Mouse (Mus musculus) MEL (cell line): Measurements from ENCODE around the gene Sema4f. TPM values are rescaled to one million over a fixed set of nuclear protein-coding genes. Genes with fewer than 3 reads are reported as not detected.

Experiments used
- DNase-seq: peaks from one replicate; pipeline ENCODE4 v3.0.0; 2011; ENCODE audit warnings: low read depth, low spot score
- H3K27ac ChIP-seq: 2 replicates; pipeline ENCODE4 v1.5.1; 2012; ENCODE audit warnings: low read depth, mild to moderate bottlenecking, control low read depth, low read length, moderate library complexity; ENCODE audit not compliant: control insufficient read depth
- H3K27me3 ChIP-seq, 2 experiments: fragments of 150-350 bp in 1 of 2; sonication (generic) in 1 of 2; 2 replicates each; pipeline ENCODE4 v1.6.1; 2012; ENCODE audit warnings: low read length in 2 of 2, mild to moderate bottlenecking in 2 of 2, improper control_type of control experiment in 1 of 2, moderate library complexity in 1 of 2; ENCODE audit not compliant: insufficient read depth in 2 of 2, control insufficient read depth in 1 of 2
- H3K36me3 ChIP-seq, 2 experiments: 2 replicates each; pipeline ENCODE4 v1.6.1; 2012 to 2014; ENCODE audit warnings: low read length in 2 of 2, improper control_type of control experiment in 1 of 2, inconsistent platforms in 1 of 2, mild to moderate bottlenecking in 1 of 2; ENCODE audit not compliant: insufficient read depth in 2 of 2, control insufficient read depth in 1 of 2
- H3K4me1 ChIP-seq, 2 experiments: fragments of 150-350 bp in 1 of 2; sonication (generic) in 1 of 2; 2 replicates each; pipeline ENCODE4 v1.6.1; 2012; ENCODE audit warnings: low read length in 2 of 2, improper control_type of control experiment in 1 of 2, mild to moderate bottlenecking in 1 of 2; ENCODE audit not compliant: insufficient read depth in 2 of 2, control insufficient read depth in 1 of 2
- H3K4me3 ChIP-seq, 2 experiments: fragments of 150-350 bp in 1 of 2; sonication (generic) in 1 of 2; 2 replicates each; pipeline ENCODE4 v1.5.1; 2012; ENCODE audit warnings: low read depth in 2 of 2, low read length in 2 of 2, mild to moderate bottlenecking in 2 of 2, moderate library complexity in 2 of 2, control low read depth in 1 of 2, improper control_type of control experiment in 1 of 2; ENCODE audit not compliant: control insufficient read depth in 1 of 2, insufficient read depth in 1 of 2
- H3K79me2 ChIP-seq: 2 replicates; pipeline ENCODE4 v1.6.1; 2012; ENCODE audit warnings: mild to moderate bottlenecking, low read length, moderate library complexity; ENCODE audit not compliant: control insufficient read depth, poor library complexity, insufficient read depth
- H3K9ac ChIP-seq: 2 replicates; pipeline ENCODE4 v1.6.1; 2012; ENCODE audit warnings: low read depth, mild to moderate bottlenecking, control low read depth, low read length, moderate library complexity; ENCODE audit not compliant: control insufficient read depth, poor library complexity, severe bottlenecking
- H3K9me3 ChIP-seq: fragments of 150-350 bp; sonication (generic); replicated peaks from 2 replicates; pipeline ENCODE4 v1.6.1; 2012; ENCODE audit warnings: mild to moderate bottlenecking, low read length, improper control_type of control experiment, moderate library complexity; ENCODE audit not compliant: insufficient read depth
- CHD2 ChIP-seq: IDR thresholded peaks from 2 replicates; pipeline ENCODE4 v1.6.1; 2011; ENCODE audit warnings: low read length, improper control_type of control experiment
- E2F4 ChIP-seq: IDR thresholded peaks from 2 replicates; pipeline ENCODE4 v1.6.1; 2011; ENCODE audit warnings: low read depth, low read length, improper control_type of control experiment, borderline replicate concordance
- ELF1 ChIP-seq: IDR thresholded peaks from 2 replicates; pipeline ENCODE4 v1.6.1; 2014; ENCODE audit warnings: low read depth, mild to moderate bottlenecking, inconsistent platforms, low read length, improper control_type of control experiment, moderate library complexity
- GABPA ChIP-seq: IDR thresholded peaks from 2 replicates; pipeline ENCODE4 v1.6.1; 2012; ENCODE audit warnings: low read depth, mild to moderate bottlenecking, inconsistent platforms, low read length, improper control_type of control experiment, moderate library complexity
- HCFC1 ChIP-seq: IDR thresholded peaks from 2 replicates; pipeline ENCODE4 v1.6.1; 2012; ENCODE audit warnings: low read depth, mild to moderate bottlenecking, inconsistent platforms, low read length, improper control_type of control experiment, moderate library complexity
- JUND ChIP-seq: IDR thresholded peaks from 2 replicates; pipeline ENCODE4 v1.6.1; 2011; ENCODE audit warnings: low read depth, mild to moderate bottlenecking, improper control_type of control experiment, low read length
- MAX ChIP-seq: IDR thresholded peaks from 2 replicates; pipeline ENCODE4 v1.6.1; 2011; ENCODE audit warnings: low read length, improper control_type of control experiment
- MEF2A ChIP-seq: IDR thresholded peaks from 2 replicates; pipeline ENCODE4 v1.6.1; 2014; ENCODE audit warnings: low read depth, mild to moderate bottlenecking, inconsistent platforms, low read length, improper control_type of control experiment; ENCODE audit not compliant: poor library complexity, insufficient replicate concordance, severe bottlenecking; ENCODE audit errors: extremely low read depth
- MXI1 ChIP-seq: IDR thresholded peaks from 2 replicates; pipeline ENCODE4 v1.6.1; 2011; ENCODE audit warnings: mild to moderate bottlenecking, low read depth, low read length, improper control_type of control experiment
- MYB ChIP-seq: IDR thresholded peaks from 2 replicates; pipeline ENCODE4 v1.6.1; 2011; ENCODE audit warnings: mild to moderate bottlenecking, low read depth, low read length, improper control_type of control experiment
- NELFE ChIP-seq: IDR thresholded peaks from 2 replicates; pipeline ENCODE4 v1.6.1; 2011; ENCODE audit warnings: low read depth, low read length, improper control_type of control experiment
- POLR2AphosphoS2 ChIP-seq: IDR thresholded peaks from 2 replicates; pipeline ENCODE4 v1.6.1; 2011; ENCODE audit warnings: low read length, improper control_type of control experiment
- POLR2AphosphoS5 ChIP-seq: IDR thresholded peaks from 2 replicates; pipeline ENCODE4 v1.6.1; 2012; ENCODE audit warnings: low read depth, borderline replicate concordance, mild to moderate bottlenecking, inconsistent platforms, low read length, moderate library complexity, mixed read lengths
- RAD21 ChIP-seq: IDR thresholded peaks from 2 replicates; pipeline ENCODE4 v1.6.1; 2011; ENCODE audit warnings: mild to moderate bottlenecking, low read depth, low read length, improper control_type of control experiment
- RCOR1 ChIP-seq: IDR thresholded peaks from 2 replicates; pipeline ENCODE4 v1.6.1; 2012; ENCODE audit warnings: low read depth, mild to moderate bottlenecking, inconsistent platforms, low read length, improper control_type of control experiment
- SIN3A ChIP-seq: IDR thresholded peaks from 2 replicates; pipeline ENCODE4 v1.6.1; 2012; ENCODE audit warnings: low read length, improper control_type of control experiment, inconsistent platforms
- TAL1 ChIP-seq: IDR thresholded peaks from 2 replicates; pipeline ENCODE4 v1.6.1; 2012; ENCODE audit warnings: mild to moderate bottlenecking, inconsistent platforms, low read length, moderate library complexity, mixed read lengths
- USF2 ChIP-seq, 2 experiments: IDR thresholded peaks; 2 replicates each; pipeline ENCODE4 v1.6.1; 2011 to 2012; ENCODE audit warnings: improper control_type of control experiment in 2 of 2, low read length in 2 of 2, borderline replicate concordance in 1 of 2, inconsistent platforms in 1 of 2, low read depth in 1 of 2, mild to moderate bottlenecking in 1 of 2; ENCODE audit not compliant: insufficient read depth in 1 of 2
- ZKSCAN1 ChIP-seq: IDR thresholded peaks from 2 replicates; pipeline ENCODE4 v1.6.1; 2012; ENCODE audit warnings: low read depth, mild to moderate bottlenecking, inconsistent platforms, low read length, improper control_type of control experiment, moderate library complexity
- ZNF384 ChIP-seq: IDR thresholded peaks from 2 replicates; pipeline ENCODE4 v1.6.1; 2012; ENCODE audit warnings: low read depth, mild to moderate bottlenecking, inconsistent platforms, low read length, improper control_type of control experiment
- polyA plus RNA-seq, 2 experiments: library from polyadenylated mRNA; stranded (reverse) in 1 of 2; unstranded in 1 of 2; fragments of >175 nt in 1 of 2; fragments of >200 nt in 1 of 2; gene quantifications; 2 replicates each; pipeline versions ENCODE4 v1.2.1 to v1.2.4; 2012; ENCODE audit warnings: low replicate concordance in 2 of 2, low read depth in 1 of 2; ENCODE audit not compliant: insufficient read length in 2 of 2, insufficient read depth in 1 of 2, missing spikeins in 1 of 2
- total RNA-seq: library from RNA; depleted of rRNA; stranded (reverse); fragments of 300-350 nt; gene quantifications from 2 replicates; pipeline ENCODE4 v1.2.3, GENCODE M21; 2012

Gene Sema4f
- total and polyA plus RNA-seq, 3 experiments: 0.01 to 0.04 TPM; not detected in 1

GRCm38 (mm10) chr6:82969249-82970084 is 29.9 kb upstream of the Sema4f start:
- H3K27me3 ChIP-seq: peaks cover 19 to 30% of the 10 kb centered on the region in 2 experiments
- no peak for DNase-seq
- H3K27ac ChIP-seq: no peak overlapping the region
- H3K4me1 ChIP-seq: no peaks in the 10 kb centered on the region
- TF ChIP-seq MYB: no peak
- TF ChIP-seq SIN3A: no peak
- no peak for TF ChIP-seq NELFE
- no peak for TF ChIP-seq ELF1
- no peak for TF ChIP-seq GABPA
- no peak for TF ChIP-seq TAL1
- no peak for TF ChIP-seq JUND
- TF ChIP-seq RCOR1: no peak
- no peak for TF ChIP-seq HCFC1
- no peak for TF ChIP-seq POLR2AphosphoS2
- H3K9ac ChIP-seq: no peak overlapping the region
- no peaks in the 10 kb centered on the region for H3K36me3 ChIP-seq
- H3K4me3 ChIP-seq: no peak overlapping the region
- no peaks in the 10 kb centered on the region for H3K9me3 ChIP-seq
- H3K79me2 ChIP-seq: no peaks in the 10 kb centered on the region

- Histone ChIP-seq H3K9me3 (no peaks in the 10 kb centered on the region), H3K79me2 (no peaks in the 10 kb centered on the region), H3K27me3 (peaks cover 14 to 36% of the 10 kb centered on the region in 2 experiments), H3K9ac (no peak overlapping the region), H3K36me3 (peaks cover 0 to 9% of the 10 kb centered on the region in 2 experiments; a peak in 2 of 4 replicates), H3K4me1 (peaks cover 4 to 6% of the 10 kb centered on the region in 2 experiments), H3K27ac (no peak overlapping the region), H3K4me3 (no peak overlapping the region)
- no peak for TF ChIP-seq GABPA
- TF ChIP-seq E2F4: no peak
- no peak for TF ChIP-seq CHD2
- TF ChIP-seq POLR2AphosphoS5: no peak
- no peak for TF ChIP-seq SIN3A
- TF ChIP-seq RAD21: no peak
- no peak for TF ChIP-seq ZKSCAN1
- TF ChIP-seq ZNF384: no peak
- TF ChIP-seq TAL1: no peak
- TF ChIP-seq MAX: no peak
- no peak for TF ChIP-seq MEF2A
- TF ChIP-seq MXI1: no peak
- TF ChIP-seq USF2 (IDR thresholded peaks at IDR 0.05; ENCODE audit: borderline replicate concordance in 1 of 2, insufficient read depth in 1 of 2, low read depth in 1 of 2, low read length in 2 of 2): no peak
- TF ChIP-seq ELF1: no peak
- DNase-seq: no peak
Measured at GRCm38 (mm10) chr6:82961664-82962063, 22.1 kb upstream of the Sema4f start.
